Mouse (Mus musculus) neural tube, embryonic 13.5 days (tissue): ENCODE measurements around the gene Oat. TPM values are rescaled to one million over a fixed set of nuclear protein-coding genes. Genes with fewer than 3 reads are reported as not detected.

ENCODE experiments used
- ATAC-seq: fragments of 200-750 bp; cut with Nextera tagmentation; 2 replicates; pipeline ENCODE4 v1.8.0; 2017; ENCODE audit warnings: low read depth, mild to moderate bottlenecking, moderate TSS enrichment, moderate library complexity
- H3K27ac ChIP-seq: fragments of 300-500 bp; sonication (generic); replicated peaks from 2 replicates; pipeline ENCODE4 v1.5.1; 2015; ENCODE audit warnings: moderate library complexity, mild to moderate bottlenecking, inconsistent platforms
- H3K27me3 ChIP-seq: fragments of 300-500 bp; sonication (generic); 2 replicates; pipeline ENCODE4 v1.6.1; 2015; ENCODE audit warnings: mild to moderate bottlenecking, inconsistent platforms
- H3K36me3 ChIP-seq: fragments of 300-500 bp; sonication (generic); 2 replicates; pipeline ENCODE4 v1.6.1; 2015; ENCODE audit warnings: mild to moderate bottlenecking, inconsistent platforms
- H3K4me1 ChIP-seq: fragments of 300-500 bp; sonication (generic); replicated peaks from 2 replicates; pipeline ENCODE4 v1.6.1; 2015; ENCODE audit warnings: inconsistent platforms
- H3K4me2 ChIP-seq: fragments of 300-500 bp; sonication (generic); 2 replicates; pipeline ENCODE4 v1.6.1; 2015; ENCODE audit warnings: inconsistent platforms, mild to moderate bottlenecking, moderate library complexity
- H3K4me3 ChIP-seq: fragments of 300-500 bp; sonication (generic); 2 replicates; pipeline ENCODE4 v1.5.1; 2015; ENCODE audit warnings: mild to moderate bottlenecking, inconsistent platforms
- H3K9ac ChIP-seq: fragments of 300-500 bp; sonication (generic); 2 replicates; pipeline ENCODE4 v1.6.1; 2015; ENCODE audit warnings: moderate library complexity, mild to moderate bottlenecking, inconsistent platforms
- H3K9me3 ChIP-seq: fragments of 300-500 bp; sonication (generic); 2 replicates; pipeline ENCODE4 v1.6.1; 2016; ENCODE audit warnings: inconsistent platforms
- WGBS: fragments of 180-500 bp; shearing (Covaris S2); methylation state at CpG from one replicate; pipeline ENCODE4 v1.1.7; 2015; 5-methylcytosine and 5-hydroxymethylcytosine counted together
- polyA plus RNA-seq: library from polyadenylated mRNA; unstranded; fragments of >200 nt; fragmentation: Nextera tagmentation; extraction: Ambion mirVana; gene quantifications from 2 replicates; pipeline ENCODE4 v1.2.1, GENCODE M21; 2015

Oat gene
- polyA plus RNA-seq, 1 experiment from 2014 or later = 90.2 TPM

GRCm38 (mm10) chr7:132559138-132559766 lies 16.9 kb downstream of the Oat start:
- Histone ChIP-seq H3K9me3 (no peaks in the 10 kb centered on the region), H3K4me3 (no peak overlapping the region), H3K9ac (no peak overlapping the region), H3K4me2 (no peak overlapping the region), H3K27me3 (no peaks in the 10 kb centered on the region), H3K27ac (no peak overlapping the region), H3K4me1 (no peaks in the 10 kb centered on the region; the same call in 1 of the 2 replicates), H3K36me3 (peaks cover 71% of the 10 kb centered on the region)
- ATAC-seq = no peak
- 28% methylated on average over 3 of the region's 3 CpGs for WGBS

- no peak for ATAC-seq
- H3K9me3 ChIP-seq = no peaks in the 10 kb centered on the region
- H3K4me2 ChIP-seq = no peak overlapping the region
- no peaks in the 10 kb centered on the region; the same call in 1 of the 2 replicates for H3K4me1 ChIP-seq
- H3K9ac ChIP-seq = no peak overlapping the region
- no peaks in the 10 kb centered on the region for H3K27me3 ChIP-seq
- H3K36me3 ChIP-seq = peaks cover 61% of the 10 kb centered on the region
- WGBS = 83% methylated on average over 7 of the region's 7 CpGs
- H3K27ac ChIP-seq = no peak overlapping the region
- no peak overlapping the region for H3K4me3 ChIP-seq
Measured at GRCm38 (mm10) chr7:132558141-132558736, 18.0 kb downstream of the Oat start.

GRCm38 (mm10) chr7:132556575-132556974 lies 19.6 kb downstream of the Oat start:
- WGBS = 77% methylated on average over 5 of the region's 5 CpGs
- Histone ChIP-seq H3K9ac (no peak overlapping the region), H3K4me2 (no peak overlapping the region), H3K27me3 (no peaks in the 10 kb centered on the region; the same call in 1 of the 2 replicates), H3K4me3 (no peak overlapping the region), H3K4me1 (no peaks in the 10 kb centered on the region; the same call in 1 of the 2 replicates), H3K36me3 (peaks cover 44% of the 10 kb centered on the region), H3K27ac (no peak overlapping the region), H3K9me3 (no peaks in the 10 kb centered on the region)
- no peak for ATAC-seq

- H3K36me3 ChIP-seq = peaks cover 38% of the 10 kb centered on the region
- 21% methylated on average over 4 of the region's 4 CpGs for WGBS
Measured at GRCm38 (mm10) chr7:132555911-132556310, 20.3 kb downstream of the Oat start.

GRCm38 (mm10) chr7:132554091-132554490 lies 22.1 kb downstream of the Oat start:
- H3K9ac ChIP-seq = no peak overlapping the region
- WGBS = 59% methylated on average over 2 of the region's 2 CpGs
- H3K9me3 ChIP-seq = no peaks in the 10 kb centered on the region
- H3K4me3 ChIP-seq = no peak overlapping the region
- no peak for ATAC-seq
- H3K36me3 ChIP-seq = peaks cover 19% of the 10 kb centered on the region
- no peak overlapping the region for H3K4me2 ChIP-seq
- H3K4me1 ChIP-seq = peaks cover 6% of the 10 kb centered on the region
- H3K27ac ChIP-seq = no peak overlapping the region
- no peaks in the 10 kb centered on the region; the same call in 1 of the 2 replicates for H3K27me3 ChIP-seq

More at GRCm38 (mm10) chr7:132555911-132556310, 20.3 kb downstream of the Oat start:
- H3K27me3 ChIP-seq = no peaks in the 10 kb centered on the region; the same call in 1 of the 2 replicates
- no peak overlapping the region for H3K27ac ChIP-seq
- no peak for ATAC-seq
- peaks cover 6% of the 10 kb centered on the region for H3K4me1 ChIP-seq
- H3K4me2 ChIP-seq = no peak overlapping the region
- no peak overlapping the region for H3K9ac ChIP-seq
- no peaks in the 10 kb centered on the region for H3K9me3 ChIP-seq
- no peak overlapping the region for H3K4me3 ChIP-seq

- Histone ChIP-seq H3K36me3 (no peaks in the 10 kb centered on the region), H3K27ac (peak overlapping the region; percentile 42; the same call in 1 of the 2 replicates), H3K9me3 (no peaks in the 10 kb centered on the region), H3K27me3 (no peaks in the 10 kb centered on the region; the same call in 1 of the 2 replicates), H3K4me2 (peak overlapping the region; percentile 91), H3K4me1 (peaks cover 6% of the 10 kb centered on the region), H3K9ac (peak overlapping the region; percentile 70), H3K4me3 (peak overlapping the region; percentile 50)
- ATAC-seq = peak; percentile 96
- 2% methylated on average over 27 of the region's 27 CpGs for WGBS
Measured at GRCm38 (mm10) chr7:132551351-132552126, 24.7 kb downstream of the Oat start.

- no peak overlapping the region for H3K9ac ChIP-seq
- no peaks in the 10 kb centered on the region for H3K27me3 ChIP-seq
- no peak for ATAC-seq
- WGBS = 72% methylated on average over 3 of the region's 3 CpGs
- H3K9me3 ChIP-seq = no peaks in the 10 kb centered on the region
- H3K27ac ChIP-seq = no peak overlapping the region
- H3K36me3 ChIP-seq = no peaks in the 10 kb centered on the region
- no peak overlapping the region for H3K4me2 ChIP-seq
- H3K4me1 ChIP-seq = peaks cover 14% of the 10 kb centered on the region
- no peak overlapping the region for H3K4me3 ChIP-seq
Measured at GRCm38 (mm10) chr7:132547126-132547525, 29.1 kb downstream of the Oat start.

GRCm38 (mm10) chr7:132542427-132542826 lies 33.8 kb downstream of the Oat start:
- Histone ChIP-seq H3K27me3 (no peaks in the 10 kb centered on the region), H3K9ac (no peak overlapping the region), H3K4me3 (no peak overlapping the region), H3K4me2 (no peak overlapping the region), H3K27ac (no peak overlapping the region), H3K36me3 (no peaks in the 10 kb centered on the region), H3K9me3 (no peaks in the 10 kb centered on the region), H3K4me1 (peaks cover 12% of the 10 kb centered on the region)
- 0 out of 2 replicates have a peak, but pooled peaks have one; percentile 63 for ATAC-seq
- 41% methylated on average over 4 of the region's 4 CpGs for WGBS

GRCm38 (mm10) chr7:132541566-132541965 lies 34.6 kb downstream of the Oat start:
- Histone ChIP-seq H3K27me3 (no peaks in the 10 kb centered on the region), H3K9ac (no peak overlapping the region), H3K4me1 (peaks cover 12% of the 10 kb centered on the region), H3K9me3 (no peaks in the 10 kb centered on the region), H3K4me2 (no peak overlapping the region), H3K36me3 (no peaks in the 10 kb centered on the region), H3K27ac (no peak overlapping the region), H3K4me3 (no peak overlapping the region)
- WGBS = 65% methylated on average over 3 of the region's 3 CpGs
- ATAC-seq = no peak

- Histone ChIP-seq H3K4me1 (peaks cover 12% of the 10 kb centered on the region), H3K9ac (no peak overlapping the region), H3K36me3 (no peaks in the 10 kb centered on the region), H3K27ac (no peak overlapping the region), H3K27me3 (no peaks in the 10 kb centered on the region), H3K4me2 (no peak overlapping the region), H3K4me3 (no peak overlapping the region), H3K9me3 (no peaks in the 10 kb centered on the region)
- ATAC-seq = no peak
- WGBS = 83% methylated on average over 4 of the region's 4 CpGs
Measured at GRCm38 (mm10) chr7:132540597-132540996, 35.6 kb downstream of the Oat start.

GRCm38 (mm10) chr7:132529206-132529605 lies 47.0 kb downstream of the Oat start:
- no peak overlapping the region for H3K4me2 ChIP-seq
- no peak overlapping the region for H3K4me3 ChIP-seq
- H3K9me3 ChIP-seq = no peaks in the 10 kb centered on the region
- no peaks in the 10 kb centered on the region for H3K4me1 ChIP-seq
- ATAC-seq = no peak
- H3K27me3 ChIP-seq = no peaks in the 10 kb centered on the region
- no peaks in the 10 kb centered on the region for H3K36me3 ChIP-seq
- 39% methylated on average over 3 of the region's 3 CpGs for WGBS
- no peak overlapping the region for H3K27ac ChIP-seq
- no peak overlapping the region for H3K9ac ChIP-seq

- no peak overlapping the region for H3K27ac ChIP-seq
- WGBS = 83% methylated on average over 7 of the region's 7 CpGs
- H3K9me3 ChIP-seq = no peaks in the 10 kb centered on the region
- no peaks in the 10 kb centered on the region for H3K36me3 ChIP-seq
- no peak for ATAC-seq
- no peak overlapping the region for H3K9ac ChIP-seq
- H3K27me3 ChIP-seq = no peaks in the 10 kb centered on the region; the same call in 1 of the 2 replicates
- no peaks in the 10 kb centered on the region for H3K4me1 ChIP-seq
- no peak overlapping the region for H3K4me2 ChIP-seq
- no peak overlapping the region for H3K4me3 ChIP-seq
Measured at GRCm38 (mm10) chr7:132513419-132513982, 62.7 kb downstream of the Oat start.
